Mouse (Mus musculus) stomach, postnatal 0 days (tissue): ENCODE results near the gene Pou4f1.

Experiments
- CTCF ChIP-seq: IDR thresholded peaks from 2 replicates; pipeline ENCODE4 v1.5.1; 2016; ENCODE audit warnings: antibody characterized with exemption, low read depth, mild to moderate bottlenecking, moderate library complexity
- EP300 ChIP-seq: optimal IDR thresholded peaks from 2 replicates; pipeline ENCODE3; 2016; ENCODE audit warnings: antibody characterized with exemption

GRCm38 (mm10) chr14:104468623-104468970 lies 798 bp upstream of the Pou4f1 start:
- TF ChIP-seq CTCF (no peak), EP300 (no peak)
